Mouse (Mus musculus): ENCODE data around the gene Olfr49. TPM values are rescaled to one million over a fixed set of nuclear protein-coding genes. Genes with fewer than 3 reads are reported as not detected.
A peak's percentile ranks its signal among the peaks of the same experiment; 100 is the strongest.

The Olfr49 gene
- total RNA-seq, 2 experiments from 2014 or later: not detected

- no peak for ATAC-seq (replicated peaks; ENCODE audit: low FRiP score, low TSS enrichment, poor library complexity, severe bottlenecking)
Measured at GRCm38 (mm10) chr14:54263099-54263498, 21.6 kb downstream of the Olfr49 start.

DNA sequence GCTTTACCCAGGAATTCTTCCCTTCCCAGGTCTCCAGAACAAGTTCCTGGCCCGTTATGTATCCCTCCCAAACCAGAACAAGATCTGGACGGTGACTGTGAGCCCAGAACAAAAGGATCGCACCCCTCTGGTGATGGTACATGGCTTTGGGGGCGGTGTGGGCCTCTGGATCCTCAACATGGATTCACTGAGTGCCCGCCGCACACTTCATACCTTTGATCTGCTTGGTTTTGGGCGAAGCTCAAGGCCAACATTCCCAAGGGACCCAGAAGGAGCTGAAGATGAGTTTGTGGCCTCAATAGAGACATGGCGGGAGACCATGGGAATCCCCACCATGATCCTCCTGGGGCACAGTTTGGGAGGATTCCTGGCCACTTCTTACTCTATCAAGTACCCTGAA, 22.1 kb downstream of the Olfr49 start:
- ATAC-seq (replicated peaks; ENCODE audit: low FRiP score, low TSS enrichment, poor library complexity, severe bottlenecking): no peak

DNA sequence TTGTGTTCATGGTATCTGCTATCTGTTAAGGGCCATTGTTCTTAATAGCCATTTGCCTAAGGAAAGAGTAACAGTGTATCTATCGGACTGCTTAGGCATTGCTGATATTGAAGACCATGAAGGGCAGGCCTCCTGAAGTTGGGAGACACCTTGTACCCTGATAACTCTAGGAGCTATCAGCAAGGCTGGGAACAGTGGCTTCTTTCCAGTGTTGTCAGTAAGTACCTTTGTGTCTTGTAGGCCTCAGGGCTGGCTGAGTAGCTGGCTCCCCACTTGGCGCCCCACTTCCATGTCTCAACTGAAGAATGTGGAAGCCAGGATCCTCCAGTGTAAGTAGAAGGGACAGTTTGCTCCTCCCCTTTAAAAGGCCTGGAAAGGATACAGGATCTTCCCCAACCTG, 23.4 kb downstream of the Olfr49 start:
- ATAC-seq (replicated peaks; ENCODE audit: low FRiP score, low TSS enrichment, poor library complexity, severe bottlenecking): no peak

- no peak for ATAC-seq (replicated peaks; ENCODE audit: low FRiP score, low TSS enrichment, poor library complexity, severe bottlenecking)
Measured at GRCm38 (mm10) chr14:54260196-54260595, 24.5 kb downstream of the Olfr49 start.

DNA sequence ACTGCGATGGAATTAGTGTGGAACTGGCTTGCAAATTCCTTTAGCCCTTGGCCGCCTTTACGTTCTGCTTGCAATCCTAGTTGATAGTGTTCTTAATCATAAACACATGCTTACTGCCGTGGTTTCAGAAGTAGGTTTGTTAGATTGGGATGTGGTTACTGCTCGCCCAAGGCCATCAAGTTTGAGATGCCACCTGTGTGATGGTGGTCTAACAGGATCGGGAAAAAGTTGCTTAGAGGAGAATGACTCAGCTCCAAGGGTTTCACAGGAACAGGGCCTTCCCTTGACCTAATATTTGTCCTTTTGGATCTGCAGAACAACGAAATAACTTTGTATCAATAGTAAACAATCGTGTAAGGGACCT, 25.0 kb downstream of the Olfr49 start:
- ATAC-seq (replicated peaks; ENCODE audit: low FRiP score, low TSS enrichment, poor library complexity, severe bottlenecking): 0 out of 2 replicates have a peak, but pooled peaks have one; percentile 11

DNA sequence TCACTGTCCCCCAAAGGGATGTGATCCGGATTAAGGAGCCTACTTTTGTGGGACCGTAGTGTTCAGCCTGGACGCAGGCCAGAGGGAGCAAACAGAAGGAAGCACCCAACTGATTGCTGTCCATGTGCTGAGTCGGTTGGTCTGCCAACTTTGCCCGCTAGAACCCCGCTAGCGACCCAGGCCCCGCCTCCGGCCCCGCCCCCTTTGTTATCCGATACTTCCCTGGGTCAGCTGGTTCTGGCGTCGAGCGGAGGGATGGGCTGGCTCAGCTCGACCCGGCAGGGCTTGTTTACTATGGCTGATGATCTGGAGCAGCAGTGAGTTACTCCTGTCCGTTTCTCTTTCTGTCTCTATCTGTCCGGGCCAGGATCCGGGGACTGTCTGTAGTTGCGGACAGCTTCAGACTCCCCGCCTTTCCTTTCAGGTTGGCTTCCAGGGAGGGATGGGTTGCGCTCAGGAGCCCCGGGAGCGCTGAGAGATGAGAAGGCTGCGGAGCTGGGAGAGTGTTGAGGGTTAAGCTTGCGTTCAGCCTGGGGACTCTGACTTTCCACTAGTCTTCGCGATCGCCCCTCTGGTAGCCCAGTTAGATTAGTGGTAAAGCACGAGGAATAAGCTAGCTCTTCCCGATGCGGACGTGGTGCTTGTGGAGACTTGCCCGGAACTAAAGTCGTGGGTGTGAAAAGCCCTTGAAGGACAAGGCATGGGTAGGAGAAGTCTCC, 25.6 kb downstream of the Olfr49 start:
- peak; percentile 90 for ATAC-seq (replicated peaks; ENCODE audit: low FRiP score, low TSS enrichment, poor library complexity, severe bottlenecking)

- ATAC-seq (replicated peaks; ENCODE audit: low FRiP score, low TSS enrichment, poor library complexity, severe bottlenecking): 0 out of 2 replicates have a peak, but pooled peaks have one; percentile 32
Measured at GRCm38 (mm10) chr14:54258131-54258670, 26.5 kb downstream of the Olfr49 start.

DNA sequence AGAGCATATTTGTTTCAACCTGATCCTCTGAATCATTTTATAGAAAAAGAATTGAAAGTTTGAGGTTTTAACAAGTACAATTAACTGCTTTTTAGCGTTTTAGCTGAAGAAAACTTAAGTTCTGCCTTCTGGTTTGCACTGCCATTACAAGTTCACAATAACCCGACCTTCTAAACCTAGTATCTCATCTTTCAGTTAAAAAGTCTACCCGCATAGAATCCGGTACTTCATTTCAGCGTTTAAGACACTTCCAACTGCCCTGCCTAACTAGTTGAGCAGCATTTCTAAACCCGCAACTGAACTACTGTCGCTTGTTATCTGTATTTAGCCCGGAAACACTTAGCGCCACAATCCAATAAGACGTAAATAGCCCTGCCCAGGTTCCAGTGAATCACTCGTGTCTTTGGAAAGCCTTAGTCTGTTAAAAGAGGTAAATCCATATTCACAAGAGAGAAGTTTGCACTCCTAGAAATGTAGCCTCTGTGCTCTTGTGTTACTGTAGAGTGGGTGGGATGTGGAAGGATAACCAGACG, 30.0 kb downstream of the Olfr49 start:
- ATAC-seq (replicated peaks; ENCODE audit: low FRiP score, low TSS enrichment, poor library complexity, severe bottlenecking): no peak

DNA sequence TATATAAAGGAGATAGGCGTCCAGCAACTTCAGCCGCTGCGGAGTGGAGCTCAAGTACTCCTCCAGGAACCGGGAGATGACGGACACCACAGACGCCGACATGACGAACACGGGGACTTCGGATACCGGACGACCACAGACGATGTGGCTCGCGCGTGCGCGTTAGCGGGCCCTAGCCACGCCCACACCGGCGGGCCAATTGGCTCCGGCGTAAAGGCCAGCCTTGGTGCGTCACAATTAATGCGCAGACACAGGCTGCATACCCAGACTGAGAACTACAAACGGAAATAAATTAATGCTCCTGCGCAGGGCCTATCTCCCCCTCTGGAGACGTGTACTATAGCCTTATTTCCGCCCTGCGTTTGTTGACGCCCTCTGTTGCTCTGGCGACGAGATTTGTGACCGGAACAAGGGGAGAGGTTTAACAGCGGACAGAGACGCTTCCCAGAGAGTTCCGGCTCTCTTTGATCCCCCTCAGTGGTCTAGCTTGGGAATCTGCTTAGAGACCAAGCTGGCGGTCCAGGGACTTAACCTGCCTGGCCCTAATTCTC, 30.9 kb downstream of the Olfr49 start, which contains the start of the genes Dad1 and Abhd4:
TSS of gene Dad1 (minus strand) at position 364 of the 551 bp plus-strand sequence.
TSS of gene Abhd4 (plus strand) at position 448 of the 551 bp plus-strand sequence.
- peak; percentile 97 for ATAC-seq (replicated peaks; ENCODE audit: low FRiP score, low TSS enrichment, poor library complexity, severe bottlenecking)

DNA sequence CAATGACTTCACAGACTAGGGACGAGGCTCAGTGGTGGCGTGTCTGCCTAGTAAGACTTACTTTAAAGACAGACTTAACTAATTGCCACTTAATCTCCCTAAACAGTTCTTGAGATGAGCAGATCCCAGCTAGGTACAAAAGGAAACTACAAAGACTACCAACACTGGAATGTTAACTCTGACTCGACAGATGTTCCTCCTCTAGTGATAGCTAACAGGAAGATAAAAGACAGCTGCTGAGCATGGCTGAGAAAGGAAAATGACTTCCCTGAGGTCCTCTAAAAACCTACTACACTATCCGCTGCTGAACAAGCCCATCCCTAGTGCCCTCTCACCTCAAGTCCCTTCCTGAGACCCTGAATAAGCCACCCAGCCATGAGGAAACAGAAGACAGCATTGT, 34.6 kb downstream of the Olfr49 start:
- no peak for ATAC-seq (replicated peaks; ENCODE audit: low FRiP score, low TSS enrichment, poor library complexity, severe bottlenecking)

DNA sequence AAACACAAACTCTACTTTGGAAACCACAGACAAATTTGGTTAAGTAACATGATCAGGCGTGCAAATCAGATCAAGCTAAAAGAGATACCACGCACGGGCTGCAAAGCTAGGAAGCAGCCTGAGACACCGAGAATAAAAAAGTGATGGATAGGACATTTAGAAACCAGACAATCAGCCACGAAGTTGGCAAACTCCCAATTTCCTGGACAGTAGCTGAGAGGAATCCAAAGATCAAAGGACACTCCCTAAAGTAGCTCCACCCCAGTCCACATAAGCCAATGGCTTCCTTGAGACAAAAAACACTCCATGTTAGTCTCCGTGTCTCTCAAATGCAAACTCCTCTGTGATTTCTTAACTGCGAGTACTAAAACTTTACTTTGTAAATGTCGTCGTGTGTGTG, 35.4 kb downstream of the Olfr49 start:
- ATAC-seq (replicated peaks; ENCODE audit: low FRiP score, low TSS enrichment, poor library complexity, severe bottlenecking): no peak

GRCm38 (mm10) chr14:54246232-54246631, 38.5 kb downstream of the Olfr49 start:
- ATAC-seq (replicated peaks; ENCODE audit: low FRiP score, low TSS enrichment, poor library complexity, severe bottlenecking): no peak

DNA sequence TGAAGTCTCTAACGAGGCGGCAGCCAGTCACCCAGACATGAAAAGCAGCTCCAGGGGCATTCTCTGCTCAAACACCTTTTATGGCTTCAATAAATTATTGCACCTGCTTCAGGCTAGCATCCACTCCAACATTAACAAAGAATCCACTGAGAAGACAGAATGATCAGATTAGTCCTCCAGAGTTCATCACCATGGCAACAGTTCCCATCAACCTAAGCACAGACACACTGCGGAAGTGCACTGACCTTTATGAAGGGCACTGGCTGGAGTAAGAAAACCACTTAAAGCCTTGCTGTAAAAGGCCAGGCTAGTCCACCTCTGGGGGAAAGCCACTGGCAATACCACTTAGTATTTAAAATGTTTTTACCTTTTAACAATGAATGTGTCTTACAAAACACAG, 40.6 kb downstream of the Olfr49 start:
- ATAC-seq (replicated peaks; ENCODE audit: low FRiP score, low TSS enrichment, poor library complexity, severe bottlenecking): no peak

GRCm38 (mm10) chr14:54240542-54240941, 44.2 kb downstream of the Olfr49 start:
- no peak for ATAC-seq (replicated peaks; ENCODE audit: low FRiP score, low TSS enrichment, poor library complexity, severe bottlenecking)

DNA sequence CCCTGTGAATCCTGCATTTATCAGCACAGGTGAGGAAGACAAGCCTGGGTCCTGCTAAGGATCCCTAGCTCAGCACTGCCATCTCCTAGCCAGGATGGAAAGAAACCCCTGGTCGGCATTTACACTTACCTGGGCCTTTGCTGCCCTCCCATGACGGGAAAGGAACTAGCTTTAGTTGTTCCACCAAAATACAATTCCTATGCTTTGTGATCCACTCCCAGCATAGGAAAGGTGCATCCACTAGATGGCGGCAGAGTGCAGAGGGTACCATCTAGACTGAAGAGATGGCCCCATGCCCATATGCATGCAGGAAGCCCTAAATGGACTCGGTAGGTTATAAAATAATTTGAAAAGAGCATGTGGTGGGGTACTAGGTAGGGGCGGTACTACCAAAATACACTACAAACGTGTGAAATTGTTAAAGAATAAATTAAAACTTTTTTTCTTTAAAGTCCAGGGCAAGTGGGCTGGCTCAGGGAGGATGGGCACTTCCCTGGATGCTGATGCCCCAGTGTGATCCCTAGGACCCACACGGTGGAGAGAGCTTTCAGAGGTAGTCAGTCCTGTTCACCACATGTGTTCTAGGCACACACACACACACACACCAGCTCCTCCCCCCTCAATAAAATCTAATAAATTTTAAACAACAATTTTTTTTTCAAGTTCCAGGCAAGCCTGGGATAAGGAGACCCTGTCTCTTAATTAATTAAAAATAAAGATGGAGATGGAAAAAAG, 45.6 kb downstream of the Olfr49 start:
- peak; percentile 84 for ATAC-seq (replicated peaks; ENCODE audit: low FRiP score, low TSS enrichment, poor library complexity, severe bottlenecking)

DNA sequence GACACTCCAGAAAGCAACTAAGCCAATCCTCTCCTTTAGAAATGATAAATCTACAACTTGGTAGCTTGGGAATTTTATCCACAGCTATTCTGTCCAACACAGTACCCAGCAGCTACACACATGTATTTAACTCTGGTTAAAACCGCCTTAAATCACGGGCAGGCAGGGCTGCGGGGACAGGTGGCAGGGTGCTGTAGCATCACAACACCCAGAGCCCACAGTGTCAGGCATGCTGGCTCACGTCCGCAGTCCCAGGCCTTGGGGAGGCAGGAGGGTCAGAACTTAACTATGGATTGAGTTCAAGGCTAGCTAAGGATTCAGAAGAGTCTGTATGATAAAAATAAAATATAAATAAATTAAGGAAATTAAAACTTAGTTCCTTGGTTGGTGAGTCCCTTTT, 47.9 kb downstream of the Olfr49 start:
- ATAC-seq (replicated peaks; ENCODE audit: low FRiP score, low TSS enrichment, poor library complexity, severe bottlenecking): no peak

- ATAC-seq (replicated peaks; ENCODE audit: low FRiP score, low TSS enrichment, poor library complexity, severe bottlenecking): no peak
Measured at GRCm38 (mm10) chr14:54235825-54236540, 48.8 kb downstream of the Olfr49 start.

DNA sequence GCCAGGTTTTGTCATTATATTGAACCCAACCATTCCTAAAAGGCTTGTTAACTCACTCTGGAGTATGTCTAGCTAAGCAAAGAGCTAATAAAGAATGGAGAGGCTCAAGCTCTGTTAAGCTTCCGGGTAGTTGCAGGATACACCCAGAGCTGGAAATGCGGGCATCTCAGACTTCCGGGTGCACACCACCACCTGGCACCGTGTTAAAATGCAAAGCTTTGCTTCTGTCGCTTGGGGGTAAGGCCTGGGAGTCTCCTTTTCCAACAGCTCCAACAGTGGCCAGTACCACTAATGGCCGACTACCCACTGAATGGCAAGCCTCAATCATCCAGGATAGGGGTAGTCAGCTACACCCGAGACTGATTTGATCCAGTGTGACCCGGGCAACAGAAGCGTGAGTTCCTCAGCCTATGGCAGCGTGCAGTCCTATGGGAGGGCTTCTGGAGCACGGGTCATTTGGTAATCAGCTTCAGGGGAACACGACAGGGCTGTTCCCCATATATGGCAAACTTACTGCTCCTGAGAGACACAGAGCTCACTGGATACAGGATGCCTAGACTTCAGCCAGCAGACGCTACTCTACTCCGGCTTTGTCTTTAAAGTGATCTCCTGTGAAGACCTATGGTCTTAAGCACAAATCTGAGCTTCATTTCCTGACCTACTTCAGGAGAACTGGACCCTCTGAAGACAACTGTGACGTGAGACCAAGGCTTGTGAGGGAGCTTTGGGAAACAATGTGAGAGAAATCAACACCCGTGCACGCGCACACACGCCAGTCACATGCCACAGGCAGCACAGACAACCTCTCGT, 50.3 kb downstream of the Olfr49 start:
- no peak for ATAC-seq (replicated peaks; ENCODE audit: low FRiP score, low TSS enrichment, poor library complexity, severe bottlenecking)
